Mouse (Mus musculus): ENCODE results near the gene Gabrg1.

The Gabrg1 gene

DNA sequence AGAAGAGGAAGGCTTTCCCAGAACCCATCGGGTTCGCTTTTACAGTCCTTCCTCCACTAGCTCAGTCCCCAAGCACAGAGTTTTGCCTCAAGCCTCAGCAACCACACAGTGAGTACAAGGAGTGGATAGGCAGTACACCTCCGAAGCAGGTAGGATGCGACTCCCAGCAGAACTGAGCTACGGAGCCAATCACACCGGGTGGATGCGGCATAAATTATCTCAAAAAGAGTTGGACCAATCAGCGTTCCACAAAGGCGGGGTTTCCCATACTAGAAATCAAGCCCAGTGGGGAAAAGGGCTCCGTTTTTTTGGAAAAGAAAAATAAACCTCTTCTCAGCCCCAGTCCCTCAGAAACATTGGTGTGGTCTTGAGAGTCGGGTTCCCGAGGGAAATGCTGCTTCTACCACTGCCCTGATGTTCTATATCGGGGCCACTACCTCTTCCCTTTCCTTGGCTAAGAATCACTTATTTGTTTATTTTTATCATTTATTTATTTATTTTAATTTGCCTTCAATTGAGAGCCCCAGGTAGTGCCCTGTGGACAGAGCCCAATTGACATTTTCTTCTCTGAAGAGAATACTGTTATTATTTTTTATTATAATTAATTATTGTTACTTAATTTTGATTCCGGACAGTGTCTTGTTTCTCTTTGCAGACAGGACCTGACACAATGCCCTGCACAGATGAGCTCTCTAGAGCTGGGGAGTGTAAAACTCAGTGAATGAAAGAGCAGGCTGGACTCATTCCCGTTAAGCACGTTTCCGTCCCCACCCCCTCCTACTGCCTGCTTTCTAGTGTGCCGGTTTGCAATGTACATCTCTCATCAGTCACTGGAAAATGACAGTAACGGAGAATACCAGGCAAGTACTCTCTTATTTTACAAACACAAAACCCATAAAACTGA lies at the start of gene Gabrg1:
Gabrg1 (minus strand) TSS at position 426 of the 904 bp plus-strand sequence.
- DNase-seq, result peak; percentile 11

DNA sequence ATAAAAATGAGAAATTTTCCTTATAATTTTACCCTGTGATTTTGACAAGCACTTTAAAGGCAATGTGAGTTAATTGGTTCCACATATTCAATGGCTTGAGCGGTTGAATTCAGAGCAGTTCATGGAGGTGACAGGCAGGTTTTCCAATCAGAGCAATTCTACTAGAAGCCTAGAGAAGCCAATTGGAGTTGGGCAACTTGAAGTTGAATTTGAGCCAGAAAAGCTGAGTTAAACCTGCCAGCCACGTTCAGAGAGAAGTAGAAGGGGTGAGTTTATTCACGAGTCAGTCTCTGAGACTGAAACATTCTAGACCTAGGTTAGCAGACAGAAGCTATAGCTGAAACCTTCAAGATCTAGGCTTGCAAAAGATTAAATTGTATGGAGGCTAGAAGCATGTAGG lies 41.6 kb upstream of the Gabrg1 start:
- no peak for DNase-seq

- no peak for DNase-seq
Measured at GRCm38 (mm10) chr5:70870081-70870480, 27.7 kb upstream of the Gabrg1 start.

DNA sequence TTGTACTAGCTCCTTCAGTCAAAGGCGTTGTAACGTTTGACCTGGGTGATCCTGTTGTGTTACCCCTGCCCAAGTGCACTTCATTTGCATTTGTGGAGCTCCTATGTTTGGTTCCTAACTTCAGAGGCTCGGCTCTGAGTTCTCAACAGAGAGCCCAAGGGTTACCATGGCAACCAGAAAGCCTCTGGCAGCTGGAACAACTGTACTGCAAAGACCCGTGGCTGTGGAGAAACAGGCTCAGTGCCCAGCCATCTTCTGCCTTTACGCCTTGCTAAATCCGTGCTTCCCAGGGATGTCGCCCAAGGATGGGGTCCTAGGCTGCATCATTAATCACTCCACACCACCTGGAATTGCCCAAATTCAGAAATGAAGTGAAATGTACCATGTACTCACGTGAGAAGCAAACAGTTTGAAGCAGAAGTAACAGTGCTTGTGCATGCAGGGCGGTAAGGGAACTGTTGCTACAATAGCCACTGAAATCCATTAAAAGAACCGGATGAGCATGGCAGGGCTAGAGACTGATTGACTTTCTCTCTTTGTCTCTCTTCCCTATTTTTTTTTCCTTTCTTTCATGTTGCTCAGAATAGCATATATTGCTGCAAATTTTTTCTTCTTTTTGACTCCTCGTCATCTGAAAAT lies 798 bp upstream of the Gabrg1 start:
- no peak for DNase-seq

- no peak for DNase-seq
Measured at GRCm38 (mm10) chr5:70818681-70819080, 23.7 kb downstream of the Gabrg1 start.

DNA sequence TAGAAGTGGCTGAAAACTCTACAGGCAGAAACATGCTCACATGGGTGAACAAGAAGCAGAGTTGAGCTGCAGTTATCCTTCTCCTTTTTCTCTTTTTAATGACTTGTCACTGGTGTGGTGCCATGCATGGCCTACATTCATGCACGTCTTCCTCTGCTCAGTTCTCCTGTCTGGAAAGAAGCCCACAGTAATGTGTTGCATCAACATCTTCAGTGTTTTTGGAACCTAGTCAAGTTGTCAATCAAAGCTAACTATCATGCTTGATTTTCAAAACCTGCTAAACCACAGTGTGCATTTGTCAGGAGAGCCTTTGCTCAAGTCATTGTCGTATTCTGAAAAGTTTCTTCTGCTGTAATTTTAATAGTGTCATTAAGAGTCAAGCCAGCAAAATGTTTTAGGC lies 106.3 kb downstream of the Gabrg1 start:
- no peak for DNase-seq

- no peak for DNase-seq
Measured at GRCm38 (mm10) chr5:70704361-70704760, 138.1 kb downstream of the Gabrg1 start.

All from cerebellum, adult 9-10 months (tissue).